10 mouse cellular contexts compared by ENCODE assay signal in genomic region chrX:166803246-166803645, GRCm38 (mm10).
A peak's percentile ranks its signal among the peaks of the same experiment; 100 is the strongest.
DNase-seq lines count a peak whose midpoint lies in the region; ATAC-seq and TF ChIP-seq lines count a peak whose summit lies in the region.
"Had no signal": no experiment of that assay in that cellular context is flagged by ENCODE, and none has a peak within 500 bp of the region (broad histone marks: within the 10 kb centered on the region; RNA-seq: fewer than 3 reads in every experiment).

No protein-coding gene starts in this region.

- H3K27me3 ChIP-seq in heart, postnatal 0 days (ENCODE audit: control insufficient read depth, insufficient read depth, low read length) = no peaks in the 10 kb centered on the region
- H3K27me3 ChIP-seq in midbrain, embryonic 16.5 days (ENCODE audit: control insufficient read depth, insufficient read depth, low read depth, low read length) = no peaks in the 10 kb centered on the region; the same call in 1 of the 2 replicates

- peak; percentile 84 for DNase-seq in heart, adult 11 months
- DNase-seq in heart, postnatal 25 days (ENCODE audit: low spot score) = no peak
- peak; percentile 73 for DNase-seq in cerebellum, adult 9-10 months
- no peak for DNase-seq in heart, postnatal 0 days (ENCODE audit: low spot score)
- no peak for DNase-seq in left cerebral cortex, postnatal 14 days (ENCODE audit: low spot score in 2 of 2)
- DNase-seq: lung, embryonic 14.5 days had no signal

- no peak overlapping the region for H3K4me2 ChIP-seq in heart, postnatal 0 days (ENCODE audit: low read depth, low read length)
- no peak overlapping the region for H3K4me2 ChIP-seq in midbrain, embryonic 16.5 days (ENCODE audit: low read length)
- H3K4me2 ChIP-seq: embryonic facial prominence, embryonic 13.5 days; lung, embryonic 14.5 days had no signal

- TF ChIP-seq EP300 in heart, postnatal 0 days (IDR thresholded peaks at IDR 0.05; ENCODE audit: low read depth) = no peak

- H3K4me1 ChIP-seq in heart, postnatal 0 days (ENCODE audit: control insufficient read depth, insufficient read depth) = no peaks in the 10 kb centered on the region
- no peaks in the 10 kb centered on the region for H3K4me1 ChIP-seq in midbrain, embryonic 16.5 days (ENCODE audit: control insufficient read depth, insufficient read depth, low read length)

- TF ChIP-seq CTCF in heart, postnatal 0 days (IDR thresholded peaks at IDR 0.05; ENCODE audit: low read depth) = 0 out of 2 replicates have a peak, but pooled peaks have one; percentile 7

- no peak overlapping the region for H3K27ac ChIP-seq in heart, postnatal 0 days (ENCODE audit: low read depth)
- H3K27ac ChIP-seq in midbrain, embryonic 16.5 days (ENCODE audit: low read length) = no peak overlapping the region
- H3K27ac ChIP-seq: embryonic facial prominence, embryonic 13.5 days had no signal

- no peak overlapping the region for H3K4me3 ChIP-seq in heart, postnatal 0 days (ENCODE audit: low read depth, low read length)
- H3K4me3 ChIP-seq in midbrain, embryonic 16.5 days (ENCODE audit: low read depth, low read length) = no peak overlapping the region
- H3K4me3 ChIP-seq: embryonic facial prominence, embryonic 13.5 days had no signal

- no peak overlapping the region for H3K9ac ChIP-seq in heart, postnatal 0 days (replicated peaks; ENCODE audit: low read depth, low read length)
- H3K9ac ChIP-seq in midbrain, embryonic 16.5 days (ENCODE audit: low read depth, low read length) = no peak overlapping the region
- H3K9ac ChIP-seq: embryonic facial prominence, embryonic 13.5 days; lung, embryonic 14.5 days had no signal

- 47% methylated on average over 6 of the region's 6 CpGs for WGBS in heart, postnatal 0 days
- 23% methylated on average over 6 of the region's 6 CpGs for WGBS in midbrain, embryonic 16.5 days

- ATAC-seq in heart, postnatal 0 days (ENCODE audit: insufficient read depth, low read depth) = peak; percentile 44
- peak; percentile 69 for ATAC-seq in midbrain, embryonic 16.5 days
- ATAC-seq in inflammation-experienced regulatory T-cells, adult 6 months = no peak
- ATAC-seq in monocyte, adult 5-6 weeks (replicated peaks; ENCODE audit: insufficient number of reproducible peaks, low FRiP score, low TSS enrichment, poor library complexity, severe bottlenecking) = no peak

- intact Hi-C loops in heart, postnatal 25 days (cut with DNase I) = no loop called here
- intact Hi-C loops in left cerebral cortex, postnatal 14 days (cut with DNase I) = loop anchor here (10.0 kb wide), 2 partner anchors 138 to 402 kb away; partner anchors contain the start of gene Tmsb4x

- H3K36me3 ChIP-seq in heart, postnatal 0 days (replicated peaks; ENCODE audit: control insufficient read depth, insufficient read depth, low read length) = no peaks in the 10 kb centered on the region
- no peaks in the 10 kb centered on the region for H3K36me3 ChIP-seq in midbrain, embryonic 16.5 days (ENCODE audit: control insufficient read depth, insufficient read depth, low read length)
- H3K36me3 ChIP-seq: embryonic facial prominence, embryonic 13.5 days had no signal

- H3K9me3 ChIP-seq in heart, postnatal 0 days (replicated peaks; ENCODE audit: control insufficient read depth, low read length) = no peaks in the 10 kb centered on the region
- H3K9me3 ChIP-seq in midbrain, embryonic 16.5 days (replicated peaks; ENCODE audit: control insufficient read depth, low read length, poor library complexity, severe bottlenecking) = no peaks in the 10 kb centered on the region
- H3K9me3 ChIP-seq: embryonic facial prominence, embryonic 13.5 days had no signal

Comparison
In these comparisons a context has a peak if more than half of its experiments do, and no peak if none do; other contexts are left out.
1. DNase-seq: peak in heart, adult 11 months (single experiment) and cerebellum, adult 9-10 months (single experiment); none in heart, postnatal 25 days (single experiment), heart, postnatal 0 days (single experiment) and left cerebral cortex, postnatal 14 days (0 of 2).
2. ATAC-seq: peak in heart, postnatal 0 days (single experiment) and midbrain, embryonic 16.5 days (single experiment); none in inflammation-experienced regulatory T-cells, adult 6 months (single experiment) and monocyte, adult 5-6 weeks (single experiment).